Mouse (Mus musculus) thymus, postnatal 36 days (tissue): ENCODE data around the gene Ube2i.
"Not testable (repeated sequence)": the region's sequence is repeated elsewhere in the genome, so short reads cannot be mapped to it uniquely, and the experiment has no call there.

Source experiments
- DNase-seq, 2 experiments: peaks; one replicate each; pipeline ENCODE4 v3.0.0; 2022; ENCODE audit warnings: mixed read lengths in 2 of 2

Ube2i gene

GRCm38 (mm10) chr17:25252643-25253042 is 21.8 kb downstream of the Ube2i start:
- DNase-seq = no peak

- no peak for DNase-seq
These were observed 24.1 kb downstream of the Ube2i start for GRCm38 (mm10) chr17:25250181-25250835.

GRCm38 (mm10) chr17:25248033-25248750 is 26.2 kb downstream of the Ube2i start:
- DNase-seq = peak; percentile 35 to 50

- no peak for DNase-seq
These were observed 30.2 kb downstream of the Ube2i start for GRCm38 (mm10) chr17:25244239-25244638.

DNA sequence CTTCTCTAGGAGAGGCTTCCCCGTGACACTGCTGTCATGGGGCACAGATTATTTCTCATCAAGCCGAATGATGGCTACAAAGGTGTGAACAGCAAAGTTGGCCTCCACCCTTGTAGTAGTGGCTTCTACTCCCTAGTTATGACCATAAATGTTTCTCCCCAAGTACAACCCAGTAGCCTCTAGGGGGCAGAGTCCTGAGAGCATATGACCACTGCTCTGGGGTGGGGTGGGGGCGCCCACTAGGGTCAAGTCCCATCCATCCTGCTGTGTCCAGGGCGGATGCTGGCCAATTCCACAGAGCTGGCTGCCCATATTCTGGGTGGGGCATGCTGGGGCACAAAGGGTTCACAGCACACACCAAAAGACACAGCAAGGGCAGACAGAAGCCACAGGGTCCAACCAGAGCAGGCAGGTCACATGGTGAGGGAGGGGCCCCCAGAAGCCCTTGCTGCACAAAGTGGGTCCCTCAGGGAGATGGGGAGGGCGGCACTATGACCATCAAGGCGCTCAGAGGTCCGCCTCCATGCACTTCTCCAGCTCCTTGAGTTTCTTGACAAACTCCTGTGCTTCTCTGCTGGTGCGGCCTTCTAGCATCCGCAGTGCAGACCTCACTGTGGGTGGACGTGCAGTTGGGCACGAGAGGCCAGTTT is 31.2 kb downstream of the Ube2i start:
- no peak for DNase-seq

GRCm38 (mm10) chr17:25239695-25240636 is 34.5 kb downstream of the Ube2i start, which contains the start of the genes Gnptg and Tsr3:
Gene Gnptg (minus strand): TSS chr17:25240124.
Gene Tsr3 (plus strand): TSS chr17:25240170.
- peak; percentile 81 to 87 for DNase-seq

- no peak for DNase-seq
These were observed 38.8 kb downstream of the Ube2i start for GRCm38 (mm10) chr17:25235635-25236034.

DNA sequence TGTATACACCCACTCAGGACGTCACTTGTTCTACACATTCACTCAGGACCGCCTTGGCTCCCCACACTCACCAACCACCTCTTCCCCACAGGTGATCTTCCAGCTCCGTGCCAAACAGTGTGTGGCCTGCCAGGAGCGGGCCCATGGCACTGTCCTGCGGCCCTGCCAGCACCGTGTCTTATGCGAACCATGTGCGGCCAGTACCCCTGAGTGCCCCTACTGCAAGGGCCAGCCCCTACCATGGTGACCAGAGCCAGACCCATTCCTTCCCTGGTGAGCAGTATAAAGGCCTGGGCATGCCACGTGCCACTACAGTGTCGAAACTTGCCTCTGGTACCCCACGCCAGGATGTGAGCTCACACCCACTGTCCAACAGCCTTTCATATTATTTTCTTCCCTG is 42.8 kb downstream of the Ube2i start:
- not testable (repeated sequence) for DNase-seq

DNA sequence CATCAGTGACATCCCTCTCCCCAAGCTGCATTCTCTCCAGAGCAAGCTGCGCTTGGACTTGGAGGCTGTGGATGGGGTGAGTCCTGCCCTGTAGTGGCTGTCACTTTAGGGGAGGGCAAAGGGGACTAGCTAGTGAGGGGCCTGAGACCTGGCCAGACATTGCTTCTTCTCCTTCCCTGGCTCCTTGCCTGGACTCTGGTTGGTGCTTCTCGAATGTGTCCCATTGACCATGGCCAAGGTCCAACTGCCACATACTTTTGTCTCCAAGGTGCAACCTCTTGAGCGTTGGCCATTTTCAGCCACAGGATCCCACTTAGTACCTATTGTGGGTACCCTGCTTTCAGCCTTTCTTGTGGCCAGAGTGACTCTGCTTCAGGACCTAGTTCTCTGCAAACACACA is 43.7 kb downstream of the Ube2i start:
- no peak for DNase-seq

- not testable (repeated sequence) for DNase-seq
These were observed 44.3 kb downstream of the Ube2i start for GRCm38 (mm10) chr17:25230014-25230655.

- DNase-seq = no peak
These were observed 46.4 kb downstream of the Ube2i start for GRCm38 (mm10) chr17:25227991-25228390.

DNA sequence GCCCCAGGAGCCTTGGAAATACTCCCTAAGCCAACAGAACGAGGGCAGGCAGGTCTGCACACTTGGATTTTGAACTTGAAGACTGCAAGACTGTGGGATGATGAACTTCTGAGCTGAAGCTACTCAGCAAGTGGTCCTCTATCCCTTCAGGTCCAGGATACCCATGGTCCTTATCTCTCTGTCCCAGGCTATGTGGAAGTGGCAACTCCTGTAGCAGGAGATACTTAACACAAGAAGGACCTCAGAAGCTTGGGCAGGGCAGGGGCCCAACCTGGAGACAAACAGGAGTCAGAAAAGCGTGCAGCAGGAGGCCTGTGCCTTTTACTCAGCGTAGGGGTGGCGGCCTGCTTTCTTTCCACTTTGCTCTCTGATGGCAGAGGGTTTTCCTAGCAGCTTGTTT is 48.8 kb downstream of the Ube2i start:
- DNase-seq = no peak

GRCm38 (mm10) chr17:25224586-25225222 is 49.7 kb downstream of the Ube2i start:
- peak; percentile 40 to 51 for DNase-seq

DNA sequence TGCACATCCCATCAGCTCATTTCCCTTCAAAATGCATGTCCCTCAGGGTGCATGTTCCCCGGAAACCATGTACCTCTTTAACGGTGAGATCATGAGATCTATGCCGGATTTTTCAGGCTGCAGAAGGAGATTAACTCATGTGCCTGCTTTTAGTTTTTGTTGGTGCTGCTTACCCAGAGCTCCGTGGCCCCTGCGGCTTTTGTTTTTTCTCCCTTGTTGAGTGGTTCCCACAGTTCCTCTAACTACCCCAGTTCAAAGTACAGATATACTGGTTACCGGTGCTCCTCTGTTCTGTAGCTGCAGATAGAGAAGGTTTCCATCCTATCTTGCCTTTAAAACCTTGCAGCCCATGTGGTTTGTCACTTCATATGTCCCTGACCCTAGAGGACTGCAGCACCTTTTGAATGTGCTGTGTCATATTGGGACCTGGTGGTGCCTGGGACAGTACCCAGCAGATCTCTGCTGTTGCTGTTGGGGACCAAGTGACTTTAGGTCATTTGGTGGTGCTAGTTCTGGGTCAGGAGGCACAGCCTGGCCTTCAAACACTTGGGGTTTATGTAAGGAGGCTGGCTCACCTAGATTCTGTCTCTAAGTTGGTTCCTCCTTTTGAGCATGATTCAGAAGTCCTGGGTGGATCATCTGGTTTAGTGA is 51.3 kb downstream of the Ube2i start:
- no peak for DNase-seq

- DNase-seq = peak; percentile 50 to 71
These were observed 51.9 kb downstream of the Ube2i start for GRCm38 (mm10) chr17:25222504-25222940.

GRCm38 (mm10) chr17:25221821-25222503 is 52.5 kb downstream of the Ube2i start:
- peak; percentile 75 to 85 for DNase-seq

DNA sequence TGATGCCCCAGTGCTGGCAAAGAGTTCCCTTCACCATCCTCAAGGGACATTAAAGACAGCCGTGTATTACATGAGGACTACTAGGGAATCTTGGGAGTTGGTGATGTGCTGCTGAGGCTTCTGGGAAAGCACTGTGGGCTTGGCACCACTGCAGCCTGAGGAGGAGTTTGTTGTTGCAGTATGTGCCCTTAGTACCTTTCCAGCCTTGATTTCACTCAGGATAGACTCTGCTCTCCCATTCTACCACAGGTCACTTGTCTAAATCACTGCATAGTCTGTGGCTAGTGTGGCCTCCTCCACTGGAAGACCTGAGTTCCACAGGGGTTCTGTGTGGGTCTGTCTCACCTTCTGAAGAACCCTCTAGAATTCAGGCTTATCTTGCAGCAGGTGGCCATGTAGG is 53.7 kb downstream of the Ube2i start:
- DNase-seq = no peak

DNA sequence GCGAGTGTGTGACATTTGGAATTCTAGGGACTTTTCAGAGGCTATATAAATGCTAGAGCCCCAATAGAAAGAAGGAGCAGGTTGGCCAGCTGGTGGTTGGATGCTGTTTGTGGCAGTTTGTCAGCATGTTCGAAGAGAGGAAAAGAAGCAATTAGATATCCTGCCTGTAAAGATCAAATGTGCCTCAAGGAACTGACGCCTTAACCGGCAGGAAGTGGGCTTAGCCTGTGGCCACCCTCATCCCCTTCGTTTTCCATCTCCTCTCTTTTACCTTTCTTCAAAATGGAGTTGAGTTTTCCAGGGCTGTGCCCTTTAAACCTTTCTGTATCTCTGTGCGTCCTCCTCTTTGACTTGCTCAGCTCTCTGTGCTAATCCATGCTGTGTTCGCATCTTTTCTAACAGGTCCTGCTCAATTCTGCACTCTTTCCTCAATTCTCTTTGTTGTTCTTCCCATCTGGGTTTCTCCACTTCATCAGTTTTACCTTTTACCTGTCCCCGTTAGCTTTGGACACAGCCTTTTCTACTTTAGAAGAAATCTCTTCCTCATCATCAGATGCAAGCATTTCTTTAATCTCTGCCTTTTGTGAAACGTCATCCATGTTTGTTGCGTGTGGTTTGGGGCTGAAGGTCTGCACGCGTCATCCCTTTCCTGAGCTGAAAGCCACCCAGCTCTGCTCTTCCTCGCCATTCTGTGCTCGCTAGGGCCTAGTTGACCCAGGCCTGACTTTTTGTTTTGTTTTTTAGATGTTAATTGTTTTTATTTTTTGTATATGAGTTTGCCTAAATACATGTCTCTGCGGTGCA is 54.7 kb downstream of the Ube2i start:
- peak; percentile 37 to 55 for DNase-seq

DNA sequence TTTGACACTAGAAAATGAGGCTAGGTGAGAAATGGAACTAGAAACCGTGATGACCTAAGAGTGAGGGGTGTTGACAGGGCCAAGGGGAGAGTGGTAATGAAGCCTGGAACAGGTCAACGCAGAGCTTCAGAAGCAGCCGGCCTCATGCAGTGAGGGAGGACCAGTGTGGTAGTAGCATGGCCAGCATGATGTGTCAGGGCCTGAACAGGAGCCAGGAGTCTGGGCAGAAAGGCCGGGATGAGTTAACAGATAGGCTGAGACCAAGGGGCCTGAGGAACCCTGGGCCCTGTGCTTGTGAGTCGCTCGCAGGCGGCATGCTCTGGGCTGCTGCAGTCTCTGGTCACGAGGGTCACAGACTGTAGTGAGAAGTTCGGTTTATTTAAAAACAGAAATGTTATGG is 55.5 kb downstream of the Ube2i start:
- no peak for DNase-seq
